Mouse (Mus musculus) neural tube, embryonic 12.5 days (tissue): ENCODE measurements at regions not wholly inside any gene's neighbourhood (a gene's known extent, or its start where the extent isn't known, plus 50 kb on each side); places are given as distances from the start of the nearest gene placed in this dataset.

Experiments used
- ATAC-seq: fragments of 200-750 bp; cut with Nextera tagmentation; 2 replicates; pipeline ENCODE4 v1.8.0; 2017; ENCODE audit warnings: low read depth, mild to moderate bottlenecking, moderate TSS enrichment, moderate library complexity; ENCODE audit not compliant: low FRiP score
- H3K27ac ChIP-seq: fragments of 300-500 bp; sonication (generic); 2 replicates; pipeline ENCODE4 v1.5.1; 2016
- H3K27me3 ChIP-seq: fragments of 300-500 bp; sonication (generic); replicated peaks from 2 replicates; pipeline ENCODE4 v1.6.1; 2016; ENCODE audit warnings: mild to moderate bottlenecking
- H3K36me3 ChIP-seq: fragments of 300-500 bp; sonication (generic); 2 replicates; pipeline ENCODE4 v1.6.1; 2016; ENCODE audit warnings: mild to moderate bottlenecking
- H3K4me1 ChIP-seq: fragments of 300-500 bp; sonication (generic); 2 replicates; pipeline ENCODE4 v1.6.1; 2016
- H3K4me2 ChIP-seq: fragments of 300-500 bp; sonication (generic); replicated peaks from 2 replicates; pipeline ENCODE4 v1.6.1; 2016; ENCODE audit warnings: mild to moderate bottlenecking
- H3K4me3 ChIP-seq: fragments of 300-500 bp; sonication (generic); 2 replicates; pipeline ENCODE4 v1.5.1; 2016
- H3K9ac ChIP-seq: fragments of 300-500 bp; sonication (generic); 2 replicates; pipeline ENCODE4 v1.6.1; 2016; ENCODE audit warnings: mild to moderate bottlenecking
- H3K9me3 ChIP-seq: fragments of 300-500 bp; sonication (generic); 2 replicates; pipeline ENCODE4 v1.6.1; 2016; ENCODE audit warnings: mild to moderate bottlenecking
- WGBS: fragments of 180-500 bp; shearing (Covaris S2); methylation state at CpG from one replicate; pipeline ENCODE4 v1.1.7; 2016; 5-methylcytosine and 5-hydroxymethylcytosine counted together

GRCm38 (mm10) chr10:43794587-43794986, 107.0 kb downstream of the Qrsl1 start:
- no peak for ATAC-seq
- Histone ChIP-seq H3K4me3 (no peak overlapping the region), H3K9me3 (no peaks in the 10 kb centered on the region), H3K4me2 (no peak overlapping the region), H3K9ac (no peak overlapping the region), H3K4me1 (no peaks in the 10 kb centered on the region), H3K36me3 (no peaks in the 10 kb centered on the region), H3K27me3 (no peaks in the 10 kb centered on the region), H3K27ac (no peak overlapping the region)
- WGBS: 89% methylated on average over 9 of the region's 9 CpGs

GRCm38 (mm10) chr10:43800077-43800476, 101.5 kb downstream of the Qrsl1 start:
- Histone ChIP-seq H3K4me3 (no peak overlapping the region), H3K4me1 (no peaks in the 10 kb centered on the region), H3K27ac (no peak overlapping the region), H3K9ac (no peak overlapping the region), H3K36me3 (no peaks in the 10 kb centered on the region), H3K4me2 (no peak overlapping the region), H3K27me3 (no peaks in the 10 kb centered on the region), H3K9me3 (no peaks in the 10 kb centered on the region)
- WGBS: 75% methylated on average over 3 of the region's 3 CpGs
- no peak for ATAC-seq

- Histone ChIP-seq H3K4me2 (no peak overlapping the region), H3K4me1 (no peaks in the 10 kb centered on the region), H3K36me3 (no peaks in the 10 kb centered on the region), H3K4me3 (no peak overlapping the region), H3K27ac (no peak overlapping the region), H3K27me3 (no peaks in the 10 kb centered on the region), H3K9me3 (no peaks in the 10 kb centered on the region), H3K9ac (no peak overlapping the region)
- ATAC-seq: no peak
- 82% methylated on average over 5 of the region's 5 CpGs for WGBS
Observed at GRCm38 (mm10) chr10:43815291-43815690, 86.3 kb downstream of the Qrsl1 start.

- Histone ChIP-seq H3K4me3 (no peak overlapping the region), H3K27ac (no peak overlapping the region), H3K36me3 (no peaks in the 10 kb centered on the region), H3K9me3 (no peaks in the 10 kb centered on the region), H3K4me2 (no peak overlapping the region), H3K9ac (no peak overlapping the region), H3K4me1 (no peaks in the 10 kb centered on the region), H3K27me3 (no peaks in the 10 kb centered on the region)
- no peak for ATAC-seq
- 84% methylated on average over 9 of the region's 9 CpGs for WGBS
Observed at GRCm38 (mm10) chr10:43817522-43818198, 83.9 kb downstream of the Qrsl1 start.

GRCm38 (mm10) chr10:43818623-43819022, 82.9 kb downstream of the Qrsl1 start:
- no peak overlapping the region for H3K4me3 ChIP-seq
- H3K9me3 ChIP-seq: no peaks in the 10 kb centered on the region
- H3K4me1 ChIP-seq: no peaks in the 10 kb centered on the region
- no peaks in the 10 kb centered on the region for H3K36me3 ChIP-seq
- H3K9ac ChIP-seq: no peak overlapping the region
- no peak overlapping the region for H3K27ac ChIP-seq
- no peak overlapping the region for H3K4me2 ChIP-seq
- 87% methylated on average over 5 of the region's 5 CpGs for WGBS
- no peaks in the 10 kb centered on the region for H3K27me3 ChIP-seq
- no peak for ATAC-seq

GRCm38 (mm10) chr10:43819434-43819833, 82.1 kb downstream of the Qrsl1 start:
- no peaks in the 10 kb centered on the region for H3K36me3 ChIP-seq
- no peaks in the 10 kb centered on the region for H3K9me3 ChIP-seq
- no peak overlapping the region for H3K27ac ChIP-seq
- no peak for ATAC-seq
- H3K9ac ChIP-seq: no peak overlapping the region
- H3K4me3 ChIP-seq: no peak overlapping the region
- H3K4me1 ChIP-seq: no peaks in the 10 kb centered on the region
- 93% methylated on average over 6 of the region's 6 CpGs for WGBS
- H3K27me3 ChIP-seq: no peaks in the 10 kb centered on the region
- no peak overlapping the region for H3K4me2 ChIP-seq

- Histone ChIP-seq H3K4me2 (no peak overlapping the region), H3K9me3 (no peaks in the 10 kb centered on the region), H3K36me3 (no peaks in the 10 kb centered on the region), H3K27ac (no peak overlapping the region), H3K9ac (no peak overlapping the region), H3K27me3 (no peaks in the 10 kb centered on the region), H3K4me3 (no peak overlapping the region), H3K4me1 (no peaks in the 10 kb centered on the region)
- 69% methylated on average over 1 of the region's 1 CpGs for WGBS
- ATAC-seq: no peak
Observed at GRCm38 (mm10) chr10:43822615-43823014, 78.9 kb downstream of the Qrsl1 start.

GRCm38 (mm10) chr10:43824009-43824408, 77.5 kb downstream of the Qrsl1 start:
- H3K27ac ChIP-seq: no peak overlapping the region
- 82% methylated on average over 5 of the region's 5 CpGs for WGBS
- no peaks in the 10 kb centered on the region for H3K4me1 ChIP-seq
- H3K4me3 ChIP-seq: no peak overlapping the region
- H3K36me3 ChIP-seq: no peaks in the 10 kb centered on the region
- H3K9ac ChIP-seq: no peak overlapping the region
- no peaks in the 10 kb centered on the region for H3K27me3 ChIP-seq
- H3K4me2 ChIP-seq: no peak overlapping the region
- no peak for ATAC-seq
- no peaks in the 10 kb centered on the region for H3K9me3 ChIP-seq
